Mouse (Mus musculus) testis, postnatal 10 days (tissue): ENCODE measurements around the gene Armh3.

ENCODE experiments used
- DNase-seq: peaks from one replicate; pipeline ENCODE4 v3.0.0; 2021; ENCODE audit warnings: low spot score

Armh3 gene

DNA sequence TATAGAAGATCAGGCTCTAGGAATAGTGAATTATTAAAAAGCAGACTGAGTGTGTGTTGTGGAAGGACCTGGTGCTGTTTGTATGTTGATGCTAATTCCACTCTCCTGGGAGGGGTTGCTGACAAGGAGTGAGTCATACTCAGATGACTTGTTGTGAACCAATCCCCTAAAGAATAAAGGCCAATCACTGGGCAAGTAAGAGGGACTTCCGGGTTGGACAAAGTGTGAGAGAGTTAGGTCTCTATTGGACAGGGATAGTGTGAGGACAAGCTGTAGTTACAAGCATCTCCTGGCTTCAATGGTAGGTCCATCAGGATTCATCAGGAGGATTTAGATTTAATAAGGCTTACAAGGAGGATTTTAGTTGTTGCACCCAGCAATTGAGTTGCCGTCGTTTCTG, 10.1 kb downstream of the Armh3 start:
- DNase-seq: no peak

DNA sequence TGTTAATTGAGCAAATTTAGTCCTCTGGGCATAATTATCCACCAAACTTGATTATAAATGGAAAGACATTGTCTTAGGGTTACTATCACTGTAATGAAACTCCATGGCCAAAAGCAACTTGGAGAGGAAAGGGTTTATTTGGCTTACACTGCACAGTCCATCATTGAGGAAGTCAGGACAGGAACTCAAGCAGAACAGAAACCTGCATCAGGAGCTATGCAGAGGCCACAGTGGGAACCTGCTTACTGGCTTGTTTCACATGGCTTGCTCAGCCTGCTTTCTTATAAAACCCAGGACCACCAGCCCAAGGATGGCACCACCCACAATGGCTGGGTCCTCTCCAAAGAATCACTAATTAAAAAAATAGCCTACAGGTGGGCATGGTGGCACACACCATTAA, 13.9 kb downstream of the Armh3 start:
- DNase-seq: no peak

DNA sequence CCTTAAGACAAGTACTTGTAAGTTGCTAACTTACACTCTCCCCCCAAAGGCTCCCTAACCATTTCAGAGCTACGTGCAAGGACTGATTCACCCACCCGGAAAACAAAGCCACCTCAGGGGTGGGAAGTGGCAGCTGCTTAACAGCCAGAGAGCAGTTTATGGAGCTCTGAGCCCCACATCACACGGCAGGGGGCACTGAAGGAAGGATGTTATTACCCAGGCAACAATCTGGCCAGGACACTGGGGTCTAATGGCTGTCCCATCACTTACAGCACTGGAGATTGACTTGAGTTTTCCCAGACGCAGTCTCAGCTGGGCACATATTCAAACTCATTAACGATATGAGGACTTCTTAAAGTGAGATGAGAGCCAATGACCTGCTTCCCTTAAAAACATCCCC, 37.5 kb downstream of the Armh3 start:
- no peak for DNase-seq

DNA sequence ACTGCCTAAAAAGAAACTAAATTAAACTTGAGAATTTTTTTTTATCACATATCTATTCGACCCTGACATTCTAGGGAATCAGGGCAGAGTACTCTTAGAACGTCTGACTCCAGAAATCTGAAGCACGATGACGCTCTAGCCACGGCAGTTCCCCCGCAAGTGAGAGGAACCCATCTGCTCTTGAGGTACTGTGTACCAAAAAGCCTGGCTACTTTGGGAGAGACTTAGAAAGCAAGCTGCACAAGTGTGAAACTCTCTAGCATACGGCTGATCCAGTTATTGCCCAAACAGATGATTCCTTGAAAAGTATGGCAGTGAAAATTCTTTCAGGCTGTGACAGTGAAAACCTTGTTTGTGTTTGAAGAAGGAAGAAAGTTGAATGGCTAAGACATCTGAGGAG, 41.6 kb downstream of the Armh3 start:
- DNase-seq: no peak

DNA sequence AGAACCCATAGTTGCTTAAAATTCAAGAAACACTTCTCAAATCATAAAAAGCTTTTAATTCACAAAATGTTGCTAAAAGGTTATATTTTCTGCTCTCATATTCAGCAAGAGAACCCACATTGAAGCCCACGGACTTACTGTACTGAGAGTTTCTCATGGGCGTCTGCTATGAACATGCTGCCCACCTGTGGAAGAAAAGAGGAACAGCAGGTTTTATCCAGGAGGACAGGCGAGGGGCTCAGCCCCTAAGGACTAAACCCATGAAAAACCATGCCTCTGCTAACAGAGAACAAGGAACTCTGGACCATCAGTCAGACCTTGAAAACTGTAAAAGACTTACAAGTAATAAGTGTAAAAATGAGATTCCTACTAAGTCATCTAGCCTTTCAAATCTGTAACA, 45.0 kb downstream of the Armh3 start:
- no peak for DNase-seq

DNA sequence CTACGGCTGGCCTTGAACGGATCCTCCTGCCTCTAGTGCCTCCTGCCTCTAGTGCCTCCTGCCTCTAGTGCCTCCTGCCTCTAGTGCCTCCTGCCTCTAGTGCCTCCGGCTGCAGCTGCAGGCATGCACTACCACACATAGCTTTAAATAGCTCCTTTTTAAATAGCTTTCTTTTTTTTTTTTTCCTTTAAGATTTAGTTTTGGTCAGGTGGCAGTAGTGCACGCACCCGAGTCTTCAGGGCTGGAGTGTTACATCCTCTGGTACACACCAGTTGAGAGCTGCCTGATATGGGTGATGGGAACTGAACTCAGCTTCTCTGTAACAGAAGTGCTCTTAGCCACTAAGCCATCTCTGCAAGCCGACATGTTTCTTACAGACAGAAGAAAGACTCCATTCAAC, 49.1 kb downstream of the Armh3 start:
- no peak for DNase-seq

DNA sequence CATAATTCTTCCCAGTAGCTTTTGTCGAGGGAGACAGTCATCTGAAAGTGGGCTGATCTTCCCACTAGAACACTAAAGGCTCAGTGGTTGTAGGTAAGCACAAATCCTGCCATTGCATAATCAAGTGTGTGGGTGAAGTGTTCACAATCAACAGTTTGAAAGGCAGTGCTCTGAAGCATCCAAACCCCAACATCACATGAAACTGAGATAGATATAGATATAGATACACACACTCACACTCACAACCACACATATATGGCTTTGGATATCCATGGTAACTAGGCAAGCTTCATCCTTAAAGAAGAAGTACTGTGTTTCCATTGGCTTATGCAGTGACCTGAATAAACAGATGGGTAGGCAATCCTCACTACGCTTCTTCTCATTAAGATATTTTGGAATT, 50.5 kb downstream of the Armh3 start:
- no peak for DNase-seq

DNA sequence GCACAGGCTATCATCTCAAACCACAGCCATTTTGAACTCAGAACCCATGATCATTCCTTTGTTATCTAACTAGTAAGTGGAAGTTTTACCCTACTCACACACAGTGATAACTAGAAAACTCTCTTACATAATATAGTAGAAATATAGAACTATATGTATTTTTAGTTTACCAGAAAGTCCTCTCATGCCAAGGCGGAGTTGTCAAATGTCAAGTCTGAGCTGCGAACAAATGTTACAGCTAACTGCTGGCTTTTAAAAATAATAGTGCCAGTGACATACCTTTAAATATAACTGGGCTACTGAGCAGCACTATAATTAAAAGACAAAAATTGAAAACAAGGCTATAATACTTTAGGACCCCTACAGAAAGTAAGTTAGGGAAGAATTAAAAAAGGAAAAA, 51.0 kb downstream of the Armh3 start:
- no peak for DNase-seq

DNA sequence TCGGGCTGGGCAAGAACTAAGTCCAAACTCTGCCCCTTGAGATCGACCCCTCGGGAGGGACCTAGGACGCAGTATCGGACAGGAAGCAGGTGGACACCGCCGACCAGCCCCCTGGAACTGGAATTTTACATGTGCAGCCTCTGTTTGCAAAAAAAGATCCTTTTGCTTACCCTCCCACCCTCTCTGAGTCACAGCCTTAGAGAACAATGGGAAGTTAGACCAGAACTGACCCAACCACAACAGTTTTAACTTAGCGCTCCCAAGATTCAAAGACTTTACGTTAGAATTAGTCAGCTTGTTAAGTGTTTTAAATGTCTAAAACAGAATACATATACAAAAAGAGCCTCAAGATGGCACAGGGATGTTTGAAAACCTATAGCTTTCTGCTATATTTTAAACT, 51.7 kb downstream of the Armh3 start:
- DNase-seq: no peak

DNA sequence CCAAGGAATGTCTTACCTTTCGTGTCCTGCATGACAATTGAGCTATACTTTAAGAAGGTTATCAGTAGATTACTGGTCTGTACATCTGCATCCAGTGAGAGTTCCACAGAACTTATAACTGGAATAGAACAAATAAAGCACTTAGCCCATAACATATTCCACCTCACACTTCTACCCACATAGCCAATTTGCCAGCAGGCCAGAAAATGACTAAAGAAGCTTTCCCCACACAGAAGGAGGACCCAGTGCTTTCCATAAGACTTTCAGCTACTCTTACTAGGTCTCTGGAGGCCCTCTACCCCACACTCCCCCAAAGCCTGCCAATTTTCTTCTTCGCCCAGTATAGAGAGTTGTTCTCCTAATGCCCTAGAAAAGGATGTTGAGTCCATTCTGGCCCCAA, 52.3 kb downstream of the Armh3 start:
- no peak for DNase-seq

DNA sequence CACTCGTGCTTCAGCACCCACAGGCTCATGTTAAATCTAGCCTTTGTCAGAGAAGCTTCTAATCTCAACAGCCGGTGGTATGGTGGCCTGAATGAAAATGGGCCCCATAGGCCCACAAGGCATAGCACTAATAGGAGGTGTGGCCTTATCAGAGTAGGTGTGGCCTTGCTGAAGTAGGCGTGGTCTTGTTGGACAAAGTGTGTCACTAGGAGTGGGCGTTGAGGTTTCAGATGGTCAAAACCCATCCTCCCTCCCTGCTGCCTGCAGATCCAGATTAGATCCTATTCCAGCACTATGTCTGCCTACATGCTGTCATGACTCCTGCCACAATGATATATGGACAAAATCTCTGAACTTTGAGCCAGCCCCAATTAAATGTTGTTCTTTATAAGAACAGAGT, 54.5 kb downstream of the Armh3 start:
- DNase-seq: no peak

DNA sequence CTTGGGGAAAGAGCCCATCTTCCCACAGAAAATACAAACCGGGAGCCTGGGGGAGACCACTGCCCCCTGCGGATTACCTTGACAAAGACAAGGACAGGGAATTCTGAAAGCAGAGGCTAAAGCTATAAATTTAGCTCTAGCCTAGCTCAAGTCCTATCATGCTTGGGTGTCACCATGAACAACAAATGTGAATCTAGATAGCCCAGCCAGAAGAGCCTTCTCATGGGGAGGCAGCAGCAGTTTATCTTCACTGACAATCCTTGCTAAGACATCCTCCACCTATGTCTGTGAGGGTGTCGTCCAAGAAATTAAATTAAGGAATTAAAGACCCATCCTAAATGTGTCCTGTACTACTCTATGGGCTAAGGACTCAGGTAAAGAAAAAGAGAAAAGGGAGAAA, 60.2 kb downstream of the Armh3 start:
- DNase-seq: no peak

DNA sequence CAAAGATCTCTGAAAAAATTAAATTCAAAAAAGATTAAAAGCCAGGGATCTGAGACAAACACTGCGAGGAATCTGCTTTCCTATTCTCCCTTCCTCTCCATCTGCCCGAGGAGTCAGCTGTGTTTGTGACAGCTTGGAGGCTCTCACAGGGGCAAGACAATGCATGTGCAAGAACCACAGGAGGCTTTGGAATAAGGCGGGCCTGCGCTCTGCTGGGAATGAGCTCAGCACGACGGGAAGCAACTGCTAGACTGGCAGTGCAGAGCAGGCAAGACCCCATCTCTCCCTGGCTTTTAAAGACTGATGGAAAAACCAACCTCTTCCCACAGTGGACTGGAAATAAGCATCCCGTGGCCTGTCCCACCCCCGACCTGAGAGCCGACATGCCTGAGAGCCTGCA, 60.8 kb downstream of the Armh3 start:
- no peak for DNase-seq

DNA sequence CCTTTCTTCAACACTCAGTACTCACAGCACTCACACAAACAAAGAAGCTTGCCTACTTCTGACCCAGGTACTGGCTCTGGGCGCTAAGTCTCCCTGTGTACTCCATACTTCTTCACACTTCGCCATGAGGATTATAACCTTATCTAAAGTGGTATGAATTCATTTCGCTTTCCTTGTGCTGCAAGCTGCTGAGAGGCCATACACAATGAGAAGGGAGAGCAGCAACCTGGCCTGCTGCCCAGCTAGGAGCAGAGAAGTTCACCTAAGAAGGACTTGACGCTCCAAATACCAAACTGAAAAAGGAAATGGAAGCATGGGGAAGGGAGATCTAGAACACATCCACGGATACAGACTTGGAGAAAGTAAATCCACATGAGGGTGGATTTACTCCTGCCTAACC, 71.1 kb downstream of the Armh3 start:
- no peak for DNase-seq

DNA sequence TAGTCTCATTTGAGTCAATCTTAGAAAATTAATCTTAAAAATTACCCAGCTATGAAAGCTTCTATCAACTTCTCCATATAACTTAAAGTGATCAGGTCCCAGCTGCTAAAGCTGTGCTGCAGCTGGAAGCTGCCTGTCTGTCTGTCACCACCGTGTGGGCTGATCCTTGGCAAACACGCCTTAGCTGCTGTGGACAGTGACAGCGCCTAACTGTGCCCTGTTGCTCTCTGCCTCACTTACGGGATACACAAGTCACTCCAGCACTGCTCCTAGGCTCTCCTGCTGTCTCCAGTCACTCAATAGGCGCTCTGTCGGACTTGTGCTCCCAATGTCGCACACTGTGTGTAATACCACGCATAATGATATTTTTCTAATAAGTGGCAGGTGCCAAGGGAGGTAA, 71.9 kb downstream of the Armh3 start:
- no peak for DNase-seq

DNA sequence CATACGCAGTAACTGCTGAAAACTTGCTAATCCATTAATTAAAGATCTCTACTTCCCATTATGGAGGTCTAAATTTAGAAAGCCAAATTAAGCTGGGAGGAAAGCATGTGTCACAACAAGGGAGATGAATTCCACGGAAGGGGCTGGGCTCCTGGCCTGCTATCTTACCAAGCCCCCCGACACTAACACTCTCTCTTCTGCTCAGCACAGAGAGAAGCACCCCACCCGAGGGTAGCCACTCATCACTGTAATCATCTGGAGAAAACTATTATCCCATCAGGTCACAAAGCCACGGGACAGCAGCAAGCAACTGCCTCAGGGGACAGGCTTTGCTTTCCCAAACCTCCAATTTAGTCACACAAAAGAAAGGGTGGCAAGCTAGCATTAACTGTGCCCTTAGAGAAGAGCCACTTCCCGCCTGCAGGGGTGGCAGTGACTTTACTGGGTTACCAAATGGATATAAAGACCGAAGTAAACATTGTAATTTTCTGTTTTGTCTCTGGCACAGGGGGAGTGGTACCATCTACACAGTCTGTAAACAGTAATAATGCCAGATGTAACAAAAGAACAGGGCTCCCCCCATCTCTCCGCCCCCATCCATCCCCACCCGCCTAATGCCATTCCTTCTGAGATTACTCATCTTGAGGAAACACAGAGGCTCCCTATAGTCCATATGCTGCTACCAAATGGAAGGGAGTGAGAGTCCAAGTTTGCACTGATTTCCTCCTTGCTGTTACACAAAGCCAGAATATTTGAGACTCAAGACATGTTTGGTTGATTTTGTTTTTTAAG, 77.8 kb downstream of the Armh3 start:
- DNase-seq: no peak

DNA sequence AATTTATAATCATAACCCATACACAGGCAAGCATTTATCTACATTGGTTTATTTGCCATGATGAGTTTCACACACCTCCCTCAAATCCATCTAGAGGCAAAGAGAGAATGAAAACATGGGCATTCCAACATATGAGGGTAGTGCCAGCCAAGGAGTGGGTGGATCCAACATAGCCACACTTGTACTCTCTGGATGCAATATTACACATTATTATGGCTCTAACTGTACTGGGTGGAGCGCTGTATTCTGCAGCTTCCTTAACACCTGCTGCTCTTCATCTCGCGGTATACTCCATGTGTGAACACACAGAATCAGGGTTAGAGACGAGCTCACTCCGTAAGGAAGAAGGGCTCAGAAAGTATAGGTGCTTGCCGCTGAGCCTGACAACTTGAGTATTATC, 79.9 kb downstream of the Armh3 start:
- no peak for DNase-seq

DNA sequence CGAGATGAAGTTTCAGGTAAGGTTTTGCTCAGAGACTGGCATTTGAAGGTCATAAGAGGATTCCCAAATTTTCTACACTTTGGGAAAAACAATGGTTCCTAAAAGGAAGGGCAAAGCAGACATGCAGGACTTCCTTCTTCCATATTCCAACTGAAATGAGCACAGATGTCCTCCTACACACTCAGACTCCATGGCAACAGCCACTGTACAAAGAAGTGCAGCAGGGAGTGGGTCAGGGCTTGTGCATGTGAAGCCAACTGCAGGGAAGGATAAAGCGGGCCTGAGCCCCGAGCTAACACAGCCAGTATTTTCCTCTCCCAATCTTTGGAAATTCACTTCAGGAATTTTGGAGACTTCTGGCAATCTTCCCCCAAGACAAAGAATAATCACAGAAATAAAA, 80.4 kb downstream of the Armh3 start:
- DNase-seq: no peak

DNA sequence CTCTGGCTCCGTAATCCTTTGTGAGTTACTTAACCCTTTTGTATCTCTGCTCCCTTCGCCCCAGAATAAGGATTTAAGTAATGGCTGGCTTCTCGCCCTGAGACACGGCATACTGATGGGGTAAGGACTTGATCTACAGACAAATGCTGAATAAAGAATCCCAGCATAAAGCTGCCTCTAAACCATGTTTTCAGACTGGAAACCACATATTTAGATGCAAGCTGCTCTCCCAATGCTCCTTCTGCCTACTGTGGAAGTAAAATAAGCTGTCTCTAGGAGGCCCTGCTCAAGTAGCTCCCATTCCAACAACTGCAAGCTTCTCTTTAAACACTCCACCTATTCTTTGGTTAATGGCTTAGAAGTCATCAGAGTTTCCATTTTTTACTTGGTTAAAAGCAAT, 81.8 kb downstream of the Armh3 start:
- no peak for DNase-seq

DNA sequence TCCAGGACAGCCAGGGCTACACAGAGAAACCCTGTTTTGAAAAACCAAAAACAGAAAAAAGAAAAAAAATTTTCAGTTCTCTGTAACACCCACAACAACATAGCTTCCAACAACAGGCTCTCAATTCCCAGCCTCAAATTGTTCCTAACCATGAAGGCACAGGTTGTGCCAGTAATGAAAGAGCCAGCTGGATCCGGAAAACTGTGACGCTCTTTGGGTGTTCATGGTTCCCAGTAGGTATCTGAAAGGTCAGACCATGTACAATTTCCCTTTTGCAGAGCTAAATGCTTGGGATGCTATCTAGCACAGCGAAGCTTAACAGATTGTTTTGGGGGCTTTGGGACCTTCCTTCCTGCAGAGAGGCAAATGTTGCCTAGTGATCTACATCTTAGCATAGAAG, 82.3 kb downstream of the Armh3 start:
- no peak for DNase-seq

DNA sequence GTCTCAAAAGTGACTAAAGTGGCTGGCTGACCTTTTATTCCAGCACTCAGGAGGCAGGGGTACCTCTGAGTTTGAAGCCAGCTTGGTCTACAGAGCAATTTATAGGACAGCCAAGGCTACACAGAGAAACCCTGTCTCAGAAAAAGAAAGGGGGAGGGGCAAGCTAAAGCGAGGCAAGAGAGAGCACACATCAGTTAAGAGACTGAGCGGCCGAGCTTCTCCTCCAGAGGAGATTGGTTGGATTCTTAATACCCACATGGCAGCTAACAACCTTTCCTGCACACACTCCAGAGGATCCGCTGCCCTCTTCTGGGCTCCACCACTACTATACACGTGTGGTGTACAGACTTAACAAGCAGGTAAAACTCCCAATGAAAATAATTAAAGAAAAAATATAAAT, 85.3 kb downstream of the Armh3 start:
- DNase-seq: no peak

DNA sequence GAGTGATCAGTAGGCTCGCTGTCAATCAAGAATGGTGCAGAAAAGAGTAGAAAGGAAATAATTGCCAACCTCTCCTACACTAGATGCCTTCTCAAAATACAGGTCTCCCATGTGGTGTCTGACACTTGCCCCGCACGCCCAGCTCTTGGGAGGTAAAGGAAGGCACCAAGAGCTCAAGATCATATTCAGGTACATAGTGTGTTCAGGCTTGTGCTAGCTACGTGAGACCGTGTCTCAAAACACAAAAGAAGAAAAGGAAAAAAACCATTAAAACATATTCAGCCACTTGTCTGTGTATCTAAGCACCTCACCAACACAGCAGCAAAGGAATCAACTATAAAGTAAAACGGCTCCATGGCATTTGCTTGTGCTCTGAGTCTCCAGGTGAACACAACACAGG, 85.9 kb downstream of the Armh3 start:
- DNase-seq: no peak

DNA sequence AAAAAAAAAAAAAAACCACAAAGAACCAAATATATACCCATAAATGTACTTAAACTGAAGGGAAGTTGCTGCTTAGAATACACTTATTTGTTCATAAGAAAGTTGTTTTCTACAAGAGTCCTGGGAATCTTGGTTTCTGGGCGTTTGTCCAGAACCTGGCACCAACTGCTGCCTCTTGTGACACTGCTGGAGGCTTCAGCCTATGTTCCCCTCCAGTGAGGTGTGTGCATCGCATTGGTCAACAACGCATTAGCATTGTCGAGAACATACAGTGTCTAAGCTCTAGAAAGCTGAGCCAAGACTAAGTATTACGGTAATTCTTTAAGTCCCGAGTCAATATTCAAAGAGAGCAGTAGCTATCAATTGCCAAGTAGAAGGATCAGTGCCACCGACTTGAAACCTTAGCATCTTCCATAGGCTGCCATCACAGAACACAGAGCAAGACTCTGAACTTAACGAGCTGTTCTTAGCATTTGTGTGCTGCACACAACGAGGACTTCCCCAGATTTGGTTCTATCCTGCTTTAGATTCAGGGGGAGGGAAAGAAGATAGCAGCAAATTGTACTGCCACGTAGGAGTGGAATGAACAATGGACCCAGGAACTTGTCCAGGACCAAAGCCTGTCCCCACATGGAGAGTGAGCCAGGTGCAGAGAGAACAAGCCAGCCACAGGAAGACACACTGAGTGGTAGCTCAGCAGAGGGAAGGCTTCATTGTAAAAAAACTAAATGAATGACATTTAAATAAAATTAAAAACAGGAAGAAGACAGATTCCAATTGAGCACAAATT, 86.9 kb downstream of the Armh3 start:
- DNase-seq: no peak

DNA sequence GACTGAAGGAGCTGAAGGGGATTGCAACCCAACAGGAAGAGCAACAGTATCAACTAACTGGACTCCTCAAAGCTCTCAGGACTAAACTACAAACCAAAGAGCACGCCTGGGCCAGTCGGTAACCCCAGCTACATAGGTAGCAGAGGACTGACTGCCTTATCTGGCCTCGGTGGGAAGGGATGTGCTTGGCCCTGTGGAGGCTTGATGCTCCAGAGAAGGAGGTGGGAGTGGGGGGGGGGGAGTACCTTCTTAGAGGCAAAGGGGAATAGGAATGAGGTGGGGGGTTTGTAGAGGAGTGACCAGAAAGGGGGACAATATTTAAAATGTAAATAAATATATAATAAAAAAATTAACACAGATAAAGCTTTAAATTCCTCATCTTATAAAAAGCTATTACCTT, 90.0 kb downstream of the Armh3 start:
- DNase-seq: no peak
